11 mouse cellular contexts compared by ENCODE assay signal in genomic region chr3:104796430-104797082, GRCm38 (mm10). TPM values are rescaled to one million over a fixed set of nuclear protein-coding genes. Genes with fewer than 3 reads are reported as not detected.
A peak's percentile ranks its signal among the peaks of the same experiment; 100 is the strongest.
DNase-seq lines count a peak whose midpoint lies in the region; ATAC-seq and TF ChIP-seq lines count a peak whose summit lies in the region.
"Had no signal": no experiment of that assay in that cellular context is flagged by ENCODE, and none has a peak within 500 bp of the region (broad histone marks: within the 10 kb centered on the region; RNA-seq: fewer than 3 reads in every experiment).

No protein-coding gene starts in this region.

- H3K36me3 ChIP-seq in intestine, postnatal 0 days (ENCODE audit: control insufficient read depth, insufficient read depth), result peaks cover 75% of the 10 kb centered on the region
- H3K36me3 ChIP-seq in liver, embryonic 13.5 days, result peaks cover 56% of the 10 kb centered on the region
- peaks cover 10% of the 10 kb centered on the region for H3K36me3 ChIP-seq in stomach, postnatal 0 days (ENCODE audit: control insufficient read depth, insufficient read depth, low read length)
- no peaks in the 10 kb centered on the region for H3K36me3 ChIP-seq in hindbrain, embryonic 14.5 days (replicated peaks; ENCODE audit: control insufficient read depth, insufficient read depth)
- H3K36me3 ChIP-seq in forebrain, embryonic 10.5 days (replicated peaks), result peaks cover 89% of the 10 kb centered on the region

- no peak overlapping the region for H3K9ac ChIP-seq in intestine, postnatal 0 days (ENCODE audit: low read depth, low read length)
- H3K9ac ChIP-seq in liver, embryonic 13.5 days, result no peak overlapping the region
- 0 out of 2 replicates have a peak overlapping the region, but pooled peaks have one; percentile 4 for H3K9ac ChIP-seq in stomach, postnatal 0 days (ENCODE audit: low read length)
- no peak overlapping the region for H3K9ac ChIP-seq in hindbrain, embryonic 14.5 days
- H3K9ac ChIP-seq: hindbrain, embryonic 15.5 days; limb, embryonic 13.5 days had no signal

- H3K4me1 ChIP-seq in intestine, postnatal 0 days (replicated peaks; ENCODE audit: control insufficient read depth, insufficient read depth, low read length), result peaks cover 17% of the 10 kb centered on the region
- H3K4me1 ChIP-seq in liver, embryonic 13.5 days (replicated peaks), result peaks cover 42% of the 10 kb centered on the region
- peaks cover 14% of the 10 kb centered on the region for H3K4me1 ChIP-seq in stomach, postnatal 0 days (replicated peaks; ENCODE audit: control insufficient read depth, insufficient read depth)
- H3K4me1 ChIP-seq in hindbrain, embryonic 14.5 days (replicated peaks; ENCODE audit: control insufficient read depth, insufficient read depth, low read length), result no peaks in the 10 kb centered on the region; the same call in 1 of the 2 replicates
- peaks cover 44% of the 10 kb centered on the region for H3K4me1 ChIP-seq in forebrain, embryonic 10.5 days

- DNase-seq in testis, postnatal 10 days (ENCODE audit: low spot score), result peak; percentile 56
- DNase-seq in testis, postnatal 14 days (ENCODE audit: low spot score), result no peak
- no peak for DNase-seq in liver, embryonic 13.5 days
- DNase-seq in stomach, postnatal 0 days (ENCODE audit: low spot score), result peak; percentile 94
- no peak for DNase-seq in hindbrain, embryonic 14.5 days (ENCODE audit: low spot score)
- no peak for DNase-seq in forebrain, embryonic 10.5 days (ENCODE audit: extremely low spot score, low spot score)
- DNase-seq in cerebellum, adult 11 months, result no peak
- DNase-seq: gastrocnemius, postnatal 14 days had no signal

- H3K4me3 ChIP-seq in intestine, postnatal 0 days (ENCODE audit: low read depth, low read length), result no peak overlapping the region
- no peak overlapping the region for H3K4me3 ChIP-seq in liver, embryonic 13.5 days (replicated peaks)
- H3K4me3 ChIP-seq in stomach, postnatal 0 days (ENCODE audit: low read depth, low read length), result no peak overlapping the region
- H3K4me3 ChIP-seq in hindbrain, embryonic 14.5 days (replicated peaks; ENCODE audit: low read length), result no peak overlapping the region
- H3K4me3 ChIP-seq in forebrain, embryonic 10.5 days, result no peak overlapping the region
- H3K4me3 ChIP-seq: hindbrain, embryonic 15.5 days; limb, embryonic 13.5 days had no signal

- peak overlapping the region; percentile 94 for H3K27ac ChIP-seq in intestine, postnatal 0 days (ENCODE audit: low read depth, low read length)
- no peak overlapping the region for H3K27ac ChIP-seq in liver, embryonic 13.5 days
- peak overlapping the region; percentile 58 for H3K27ac ChIP-seq in stomach, postnatal 0 days (replicated peaks)
- H3K27ac ChIP-seq in hindbrain, embryonic 14.5 days, result no peak overlapping the region
- H3K27ac ChIP-seq in forebrain, embryonic 10.5 days, result no peak overlapping the region

- no peak for TF ChIP-seq EP300 in stomach, postnatal 0 days (optimal IDR thresholded peaks at IDR 0.05)

- peak; percentile 82 for ATAC-seq in intestine, postnatal 0 days
- peak; percentile 44 for ATAC-seq in liver, embryonic 13.5 days (ENCODE audit: low read depth)
- peak; percentile 87 for ATAC-seq in stomach, postnatal 0 days (ENCODE audit: low FRiP score, low TSS enrichment)
- ATAC-seq in hindbrain, embryonic 14.5 days (ENCODE audit: low FRiP score), result no peak

- H3K27me3 ChIP-seq in intestine, postnatal 0 days (replicated peaks; ENCODE audit: control insufficient read depth, insufficient read depth, low read length), result no peaks in the 10 kb centered on the region
- H3K27me3 ChIP-seq in liver, embryonic 13.5 days, result no peaks in the 10 kb centered on the region
- H3K27me3 ChIP-seq in stomach, postnatal 0 days (ENCODE audit: control insufficient read depth, insufficient read depth, low read length), result no peaks in the 10 kb centered on the region
- H3K27me3 ChIP-seq in hindbrain, embryonic 14.5 days (ENCODE audit: control insufficient read depth, insufficient read depth, low read length), result no peaks in the 10 kb centered on the region
- H3K27me3 ChIP-seq in forebrain, embryonic 10.5 days (ENCODE audit: poor library complexity, severe bottlenecking), result no peaks in the 10 kb centered on the region
- H3K27me3 ChIP-seq: hindbrain, embryonic 15.5 days; limb, embryonic 13.5 days had no signal

- 0 out of 2 replicates have a peak overlapping the region, but pooled peaks have one; percentile 3 for H3K4me2 ChIP-seq in intestine, postnatal 0 days (replicated peaks; ENCODE audit: low read depth)
- no peak overlapping the region for H3K4me2 ChIP-seq in liver, embryonic 13.5 days
- no peak overlapping the region for H3K4me2 ChIP-seq in stomach, postnatal 0 days (replicated peaks; ENCODE audit: low read depth)
- no peak overlapping the region for H3K4me2 ChIP-seq in hindbrain, embryonic 14.5 days (replicated peaks)
- H3K4me2 ChIP-seq: hindbrain, embryonic 15.5 days; limb, embryonic 13.5 days had no signal

- H3K9me3 ChIP-seq in intestine, postnatal 0 days (ENCODE audit: control insufficient read depth), result no peaks in the 10 kb centered on the region
- no peaks in the 10 kb centered on the region for H3K9me3 ChIP-seq in liver, embryonic 13.5 days (replicated peaks)
- H3K9me3 ChIP-seq in stomach, postnatal 0 days (ENCODE audit: control insufficient read depth, low read length), result no peaks in the 10 kb centered on the region
- H3K9me3 ChIP-seq in hindbrain, embryonic 14.5 days (ENCODE audit: control insufficient read depth, low read length), result no peaks in the 10 kb centered on the region
- H3K9me3 ChIP-seq in forebrain, embryonic 10.5 days, result no peaks in the 10 kb centered on the region
- H3K9me3 ChIP-seq: hindbrain, embryonic 15.5 days; limb, embryonic 13.5 days had no signal

- 40% methylated on average over 15 of the region's 15 CpGs for WGBS in intestine, postnatal 0 days
- WGBS in liver, embryonic 13.5 days (ENCODE audit: insufficient replicate concordance), result 62% methylated on average over 15 of the region's 15 CpGs
- WGBS in stomach, postnatal 0 days, result 62% methylated on average over 15 of the region's 15 CpGs
- 89% methylated on average over 15 of the region's 15 CpGs for WGBS in hindbrain, embryonic 14.5 days
- WGBS in forebrain, embryonic 10.5 days, result 89% methylated on average over 15 of the region's 15 CpGs

- no peak for TF ChIP-seq CTCF in intestine, postnatal 0 days (IDR thresholded peaks at IDR 0.05; ENCODE audit: low read depth)
- no peak for TF ChIP-seq CTCF in stomach, postnatal 0 days (IDR thresholded peaks at IDR 0.05; ENCODE audit: low read depth)

RNA-seq across cellular contexts. Expression of gene Rhoc, which starts 8.4 kb away (rescaled TPM):
- polyA plus RNA-seq in intestine, postnatal 0 days (2015; fragmentation: Nextera tagmentation; extraction: Ambion mirVana), result 316 and 320 TPM in 2 replicates
- 19.4 and 21.5 TPM in 2 replicates for polyA plus RNA-seq in liver, embryonic 13.5 days (2015; fragmentation: Nextera tagmentation; extraction: Ambion mirVana)
- 126 and 130 TPM in 2 replicates for polyA plus RNA-seq in stomach, postnatal 0 days (2015; fragmentation: Nextera tagmentation; extraction: Ambion mirVana)
- polyA plus RNA-seq in hindbrain, embryonic 14.5 days (2014; fragmentation: Nextera tagmentation; extraction: Ambion mirVana), result 57.7 and 59.6 TPM in 2 replicates
- 84.9 and 90.1 TPM in 2 replicates for polyA plus RNA-seq in forebrain, embryonic 10.5 days (2016; fragmentation: Nextera tagmentation; extraction: Ambion mirVana)

RNA-seq across cellular contexts. Expression of gene Fam19a3, which starts 14.9 kb away (rescaled TPM):
- 0.05 and 0.22 TPM in 2 replicates for polyA plus RNA-seq in intestine, postnatal 0 days (2015; fragmentation: Nextera tagmentation; extraction: Ambion mirVana)
- not detected in 2 replicates for polyA plus RNA-seq in liver, embryonic 13.5 days (2015; fragmentation: Nextera tagmentation; extraction: Ambion mirVana)
- polyA plus RNA-seq in stomach, postnatal 0 days (2015; fragmentation: Nextera tagmentation; extraction: Ambion mirVana), result 0.17 TPM in 1 of 2 replicates, not detected in the other
- polyA plus RNA-seq in hindbrain, embryonic 14.5 days (2014; fragmentation: Nextera tagmentation; extraction: Ambion mirVana), result 0.04 and 0.07 TPM in 2 replicates
- not detected in 2 replicates for polyA plus RNA-seq in forebrain, embryonic 10.5 days (2016; fragmentation: Nextera tagmentation; extraction: Ambion mirVana)
- polyA plus RNA-seq: hindbrain, embryonic 15.5 days had no signal

RNA-seq across cellular contexts. Expression of gene Ppm1j, which starts 15.7 kb away (rescaled TPM):
- polyA plus RNA-seq in intestine, postnatal 0 days (2015; fragmentation: Nextera tagmentation; extraction: Ambion mirVana), result 22.3 and 24.4 TPM in 2 replicates
- polyA plus RNA-seq in liver, embryonic 13.5 days (2015; fragmentation: Nextera tagmentation; extraction: Ambion mirVana), result 0.37 and 0.59 TPM in 2 replicates
- polyA plus RNA-seq in stomach, postnatal 0 days (2015; fragmentation: Nextera tagmentation; extraction: Ambion mirVana), result 2.4 and 2.8 TPM in 2 replicates
- 0.59 and 1.3 TPM in 2 replicates for polyA plus RNA-seq in hindbrain, embryonic 14.5 days (2014; fragmentation: Nextera tagmentation; extraction: Ambion mirVana)
- 1.4 and 1.6 TPM in 2 replicates for polyA plus RNA-seq in forebrain, embryonic 10.5 days (2016; fragmentation: Nextera tagmentation; extraction: Ambion mirVana)

RNA-seq across cellular contexts. Expression of gene Mov10, which starts 21.8 kb away (rescaled TPM):
- polyA plus RNA-seq in intestine, postnatal 0 days (2015; fragmentation: Nextera tagmentation; extraction: Ambion mirVana), result 144 and 157 TPM in 2 replicates
- 26.2 and 28.7 TPM in 2 replicates for polyA plus RNA-seq in liver, embryonic 13.5 days (2015; fragmentation: Nextera tagmentation; extraction: Ambion mirVana)
- polyA plus RNA-seq in stomach, postnatal 0 days (2015; fragmentation: Nextera tagmentation; extraction: Ambion mirVana), result 28.1 and 30.4 TPM in 2 replicates
- polyA plus RNA-seq in hindbrain, embryonic 14.5 days (2014; fragmentation: Nextera tagmentation; extraction: Ambion mirVana), result 6.8 and 7.8 TPM in 2 replicates
- polyA plus RNA-seq in forebrain, embryonic 10.5 days (2016; fragmentation: Nextera tagmentation; extraction: Ambion mirVana), result 16.8 and 19.5 TPM in 2 replicates

Comparison
In these comparisons a context has a peak if more than half of its experiments do, and no peak if none do; other contexts are left out.
1. DNase-seq: peak in testis, postnatal 10 days (single experiment) and stomach, postnatal 0 days (single experiment); none in testis, postnatal 14 days (single experiment), liver, embryonic 13.5 days (single experiment), hindbrain, embryonic 14.5 days (single experiment), forebrain, embryonic 10.5 days (single experiment) and cerebellum, adult 11 months (single experiment).
2. H3K27ac ChIP-seq: peak in intestine, postnatal 0 days (single experiment) and stomach, postnatal 0 days (single experiment); none in liver, embryonic 13.5 days (single experiment), hindbrain, embryonic 14.5 days (single experiment) and forebrain, embryonic 10.5 days (single experiment).